Mouse (Mus musculus): ENCODE measurements around the gene Magix. TPM values are rescaled to one million over a fixed set of nuclear protein-coding genes. Genes with fewer than 3 reads are reported as not detected.

The Magix gene
- polyA plus RNA-seq, 1 experiment: 1.6 TPM

GRCm38 (mm10) chrX:7632560-7632959 is 48.5 kb downstream of the Magix start:
- no peak for DNase-seq (ENCODE audit: low spot score)

Other genes with a start within 250 kb of the Magix start
- 0.08 and 0.21 TPM in 2 replicates for gene Foxp3, start 107.6 kb downstream of the Magix start, polyA plus RNA-seq (2012; rRNA removed)
- gene Ppp1r3f, start 107.0 kb downstream of the Magix start, polyA plus RNA-seq (2012; rRNA removed): 3.5 and 3.7 TPM in 2 replicates
- gene Ccdc22, start 75.7 kb downstream of the Magix start, polyA plus RNA-seq (2012; rRNA removed): 12.0 and 12.5 TPM in 2 replicates
- 0.01 TPM in 2 replicates for gene Cacna1f, start 74.2 kb downstream of the Magix start, polyA plus RNA-seq (2012; rRNA removed)
- gene Syp, start 42.8 kb downstream of the Magix start, polyA plus RNA-seq (2012; rRNA removed): 3.6 and 4.0 TPM in 2 replicates
- 12.1 and 16.3 TPM in 2 replicates for gene Prickle3, start 24.0 kb downstream of the Magix start, polyA plus RNA-seq (2012; rRNA removed)
- 233 and 234 TPM in 2 replicates for gene Plp2, start 9.9 kb downstream of the Magix start, polyA plus RNA-seq (2012; rRNA removed)
- gene Gpkow, start 15.9 kb upstream of the Magix start, polyA plus RNA-seq (2012; rRNA removed): 20.6 and 21.9 TPM in 2 replicates
- 48.8 and 56.1 TPM in 2 replicates for gene Wdr45, start 33.1 kb upstream of the Magix start, polyA plus RNA-seq (2012; rRNA removed)
- 0.44 TPM in 1 of 2 replicates, not detected in the other for gene Gm45208, start 41.0 kb upstream of the Magix start, polyA plus RNA-seq (2012; rRNA removed)
- gene Praf2, start 47.2 kb upstream of the Magix start, polyA plus RNA-seq (2012; rRNA removed): 30.8 and 37.7 TPM in 2 replicates
- 16.9 and 17.2 TPM in 2 replicates for gene Ccdc120, start 69.7 kb upstream of the Magix start, polyA plus RNA-seq (2012; rRNA removed)
- gene Tfe3, start 81.3 kb upstream of the Magix start, polyA plus RNA-seq (2012; rRNA removed): 11.2 and 23.7 TPM in 2 replicates
- gene Gripap1, start 108.5 kb upstream of the Magix start, polyA plus RNA-seq (2012; rRNA removed): 49.5 and 53.1 TPM in 2 replicates
- 1.7 and 2.4 TPM in 2 replicates for gene Kcnd1, start 141.0 kb upstream of the Magix start, polyA plus RNA-seq (2012; rRNA removed)
- gene Otud5, start 160.1 kb upstream of the Magix start, polyA plus RNA-seq (2012; rRNA removed): 31.4 and 43.4 TPM in 2 replicates
- gene Pim2, start 197.0 kb upstream of the Magix start, polyA plus RNA-seq (2012; rRNA removed): 8.8 and 10.8 TPM in 2 replicates
- 43.3 and 68.2 TPM in 2 replicates for gene Slc35a2, start 202.8 kb upstream of the Magix start, polyA plus RNA-seq (2012; rRNA removed)
- 84.2 and 90.7 TPM in 2 replicates for gene Pqbp1, start 218.0 kb upstream of the Magix start, polyA plus RNA-seq (2012; rRNA removed)
- gene Timm17b, start 218.1 kb upstream of the Magix start, polyA plus RNA-seq (2012; rRNA removed): 22.2 and 23.7 TPM in 2 replicates
- not detected in 2 replicates for gene Gm10491, start 226.6 kb upstream of the Magix start, polyA plus RNA-seq (2012; rRNA removed)
- not detected in 2 replicates for gene Gm10490, start 228.3 kb upstream of the Magix start, polyA plus RNA-seq (2012; rRNA removed)
- 0.51 and 0.66 TPM in 2 replicates for gene Pcsk1n, start 238.6 kb upstream of the Magix start, polyA plus RNA-seq (2012; rRNA removed)
- gene Eras, start 247.4 kb upstream of the Magix start, polyA plus RNA-seq (2012; rRNA removed): not detected in 2 replicates